Mouse (Mus musculus) urinary bladder, postnatal 14 days (tissue): ENCODE data around the gene Spata3.

Source experiments
- DNase-seq: peaks from one replicate; pipeline ENCODE4 v3.0.0; 2021; ENCODE audit warnings: low spot score

Spata3 gene

GRCm38 (mm10) chr1:86032273-86032987 is 15.8 kb downstream of the Spata3 start:
- DNase-seq: no peak

DNA sequence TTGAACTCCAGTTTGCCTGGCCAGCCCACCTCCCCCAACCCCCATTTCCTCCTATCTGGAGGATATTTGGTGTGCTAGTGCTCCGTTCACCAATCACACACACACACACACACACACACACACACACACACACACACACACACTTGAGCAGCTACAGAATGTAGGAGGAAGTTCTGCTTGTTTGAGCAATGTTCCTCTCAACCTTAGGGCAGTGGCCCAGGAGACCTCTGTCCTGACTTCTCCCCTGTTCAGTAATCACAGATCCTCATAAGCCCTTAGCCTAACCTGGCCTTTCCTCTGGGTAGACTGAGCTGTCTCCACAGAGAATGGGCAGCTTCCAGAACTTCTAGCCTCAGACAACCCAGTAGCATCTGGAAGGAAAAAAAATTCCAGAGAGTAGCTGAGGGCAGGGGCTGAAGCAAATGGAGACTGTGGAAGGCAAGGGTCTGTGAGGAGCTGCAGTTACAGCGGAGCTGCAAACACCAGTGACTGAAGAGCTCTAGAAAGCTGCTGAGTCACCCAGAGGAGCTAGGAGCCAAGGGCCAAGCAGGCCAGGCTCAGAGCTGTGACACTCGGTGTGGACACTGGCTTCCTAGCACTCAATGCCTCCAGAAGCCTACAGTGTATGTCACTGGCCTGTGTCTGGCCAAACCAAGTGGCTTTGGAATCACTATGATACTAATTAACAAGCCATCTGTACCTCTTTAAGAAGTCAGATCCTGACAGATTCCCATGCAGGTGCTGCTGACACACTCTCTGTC is 21.8 kb downstream of the Spata3 start:
- DNase-seq: no peak

GRCm38 (mm10) chr1:86040131-86040530 is 23.5 kb downstream of the Spata3 start:
- no peak for DNase-seq

DNA sequence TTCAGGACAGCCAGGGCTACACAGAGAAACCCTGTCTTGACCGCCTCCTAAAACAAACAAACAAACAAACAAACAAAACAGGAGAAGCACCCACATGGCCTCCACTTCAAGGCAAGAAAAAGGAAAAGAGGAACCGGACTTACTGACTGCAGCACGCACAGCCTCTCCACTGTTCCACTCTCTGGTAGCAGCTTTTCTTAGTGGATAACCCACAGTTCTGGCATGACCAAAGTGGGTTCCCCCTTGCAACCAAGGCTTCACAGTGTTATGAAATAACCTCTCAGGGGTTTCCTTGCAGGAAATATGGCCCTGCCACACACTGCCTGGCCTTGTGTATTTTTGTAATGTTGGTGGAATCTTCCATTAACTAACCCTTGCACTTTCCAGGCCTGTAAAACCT is 24.2 kb downstream of the Spata3 start:
- no peak for DNase-seq

DNA sequence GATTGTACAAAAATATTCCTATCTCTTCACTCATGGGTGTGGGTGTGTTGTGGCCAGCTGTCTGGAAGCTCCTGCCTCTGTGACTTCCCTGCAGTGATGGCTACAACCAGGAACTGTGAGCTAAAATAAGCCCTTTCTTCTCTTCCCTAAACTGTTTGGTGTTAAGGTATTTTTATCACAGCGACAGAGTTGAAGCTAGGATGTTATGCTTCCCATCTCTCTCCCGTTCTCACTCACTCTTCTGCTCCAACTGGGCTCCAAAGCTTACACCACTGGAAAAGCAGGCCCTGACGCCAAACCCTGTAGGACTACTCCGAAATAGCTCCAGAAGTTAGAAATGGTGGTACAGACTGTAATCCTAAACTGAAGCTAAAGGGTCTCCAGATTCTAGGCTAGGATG is 28.4 kb downstream of the Spata3 start:
- no peak for DNase-seq

DNA sequence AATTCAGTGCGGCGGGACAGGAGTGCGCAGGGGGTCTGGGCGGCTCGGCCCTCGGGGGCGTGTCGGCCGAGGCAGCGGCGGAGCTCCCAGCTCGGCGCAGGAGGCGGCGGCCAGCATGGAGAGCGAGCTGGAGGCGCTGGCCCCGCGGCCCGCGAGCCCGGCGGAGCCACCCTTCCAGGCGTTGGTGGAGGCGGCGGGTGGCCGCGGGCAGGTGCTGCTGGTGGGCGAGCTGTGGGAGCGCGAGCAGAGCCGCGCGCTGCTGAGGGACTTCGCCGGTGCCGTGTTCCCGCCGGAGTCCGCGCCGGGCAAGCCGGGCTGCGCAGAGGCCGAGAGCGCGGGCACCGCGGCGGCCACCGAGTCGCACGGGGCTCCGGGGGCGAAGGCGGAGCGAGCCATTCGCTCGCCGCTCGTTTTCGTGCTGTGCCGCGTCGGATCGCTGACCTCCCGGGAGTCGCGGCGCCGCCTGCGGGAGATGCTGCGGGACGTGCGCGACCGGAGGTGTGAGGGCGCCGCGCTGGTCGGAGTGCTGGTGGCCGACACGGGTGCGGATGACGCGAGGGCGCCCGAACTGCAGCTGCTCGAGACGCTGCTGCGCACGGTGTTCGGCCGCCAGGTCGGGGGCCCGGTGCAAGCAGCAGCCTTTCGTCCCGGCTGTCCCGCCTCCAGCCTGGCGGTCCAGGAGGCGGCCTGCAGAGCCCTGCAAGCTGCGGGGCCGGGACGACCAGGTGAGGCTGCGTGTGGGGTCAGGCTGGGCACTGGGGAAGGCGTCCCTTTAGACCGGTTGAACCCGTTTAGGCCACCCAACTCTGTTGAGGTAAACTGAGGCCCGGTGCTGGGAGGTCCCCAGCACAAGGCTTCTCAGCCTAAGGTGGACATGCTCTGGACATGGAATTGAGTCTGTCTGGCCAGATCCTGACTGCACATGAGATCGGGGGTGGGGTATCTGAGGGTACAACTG is 29.5 kb downstream of the Spata3 start, which contains the start of gene 2810459M11Rik:
Gene 2810459M11Rik (plus strand): TSS at position 16 of the 958 bp plus-strand sequence.
- DNase-seq: peak; percentile 25

DNA sequence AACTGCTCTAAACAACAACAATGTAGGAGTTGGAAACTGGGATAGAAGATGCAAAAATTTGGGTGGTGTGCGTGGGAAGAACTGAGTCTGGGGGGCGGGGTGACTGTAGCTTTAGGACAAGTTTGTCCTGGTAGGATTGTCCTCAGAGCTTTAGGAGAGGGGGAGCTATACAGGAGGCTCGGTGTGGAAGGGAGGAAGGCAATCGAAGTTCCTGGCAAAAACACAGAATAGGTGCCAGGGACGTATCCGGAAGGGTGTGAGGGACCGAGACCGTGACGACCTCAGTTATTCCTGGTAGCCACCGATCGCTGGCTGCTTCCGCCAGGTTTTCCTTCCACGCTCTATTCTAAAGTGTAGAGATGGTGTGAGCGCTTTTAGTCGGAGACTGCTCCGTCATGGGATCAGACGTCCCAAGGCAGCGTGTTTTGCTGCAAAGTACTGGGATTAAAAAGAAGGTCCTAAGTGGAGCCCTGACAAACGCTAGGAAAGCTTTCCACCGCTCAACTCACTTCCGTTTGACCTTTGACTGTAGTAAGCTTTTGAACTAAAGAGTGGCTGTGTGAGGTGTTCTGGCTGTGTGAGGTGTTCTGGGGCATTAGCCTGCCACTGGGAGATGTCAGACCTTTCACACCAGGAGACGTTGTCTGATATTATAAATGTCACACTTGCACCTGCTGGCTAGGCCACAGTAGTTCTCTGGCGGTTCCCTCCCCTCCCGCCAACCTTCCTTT is 30.4 kb downstream of the Spata3 start:
- no peak for DNase-seq

- no peak for DNase-seq
Measured at GRCm38 (mm10) chr1:86048231-86048630, 31.6 kb downstream of the Spata3 start.

- no peak for DNase-seq
Measured at GRCm38 (mm10) chr1:86048744-86049143, 32.1 kb downstream of the Spata3 start.

DNA sequence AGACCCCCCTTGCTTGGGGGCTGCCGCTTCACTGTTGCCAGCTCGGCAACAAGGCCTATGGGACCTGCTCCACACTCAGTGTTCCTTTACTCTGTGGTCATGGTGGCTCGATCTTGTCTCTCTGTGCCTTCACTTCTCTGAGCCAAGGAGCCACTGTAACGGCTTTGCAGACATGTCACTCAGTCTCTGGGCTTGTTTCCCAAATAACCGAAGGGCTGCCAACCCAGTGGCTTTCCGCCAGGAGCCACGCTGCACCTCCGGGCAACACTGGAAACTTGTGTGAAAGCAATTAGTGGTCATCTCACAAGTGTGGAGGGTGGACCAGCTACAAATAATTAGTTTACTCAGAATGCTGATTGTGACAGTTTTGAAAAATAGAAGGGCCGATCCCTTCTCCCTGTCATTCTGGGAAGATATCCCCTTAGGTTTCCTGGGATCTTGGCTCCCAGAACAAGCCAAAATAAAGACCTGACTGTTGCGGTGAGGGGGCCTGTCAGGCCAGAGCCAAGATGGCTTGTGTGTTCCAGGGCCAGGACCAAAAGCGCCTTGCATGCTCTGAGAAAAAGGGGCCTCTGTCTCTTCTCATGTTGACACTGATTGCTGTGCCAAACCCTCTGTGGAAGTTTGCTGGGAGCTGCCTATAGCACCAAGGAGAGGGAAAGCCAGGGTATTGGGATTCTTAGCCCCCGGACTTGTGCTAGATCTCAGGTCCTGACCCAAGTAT is 36.7 kb downstream of the Spata3 start:
- DNase-seq: no peak

GRCm38 (mm10) chr1:86054943-86055342 is 38.3 kb downstream of the Spata3 start:
- DNase-seq: no peak

DNA sequence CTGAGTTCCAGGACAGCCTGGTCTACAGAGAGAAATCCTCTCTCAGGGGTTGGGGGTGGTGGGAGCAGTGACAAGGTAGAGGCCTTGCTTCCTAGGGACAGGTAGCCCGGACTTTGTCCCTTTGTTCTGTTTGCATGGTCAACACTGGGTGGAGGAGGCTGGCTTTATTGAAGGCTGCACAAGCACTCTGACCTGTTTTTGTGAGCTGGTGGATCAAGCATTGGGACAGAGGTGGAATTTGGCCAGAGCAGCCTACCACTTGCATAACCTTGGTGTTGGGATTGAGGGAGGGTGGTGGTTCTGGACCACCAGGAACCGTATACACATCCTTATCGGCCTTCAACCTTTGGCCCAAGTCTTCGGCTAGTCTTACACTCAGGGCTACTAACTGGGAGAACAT is 39.7 kb downstream of the Spata3 start:
- DNase-seq: no peak

GRCm38 (mm10) chr1:86058856-86059769 is 42.5 kb downstream of the Spata3 start:
- DNase-seq: peak; percentile 97

DNA sequence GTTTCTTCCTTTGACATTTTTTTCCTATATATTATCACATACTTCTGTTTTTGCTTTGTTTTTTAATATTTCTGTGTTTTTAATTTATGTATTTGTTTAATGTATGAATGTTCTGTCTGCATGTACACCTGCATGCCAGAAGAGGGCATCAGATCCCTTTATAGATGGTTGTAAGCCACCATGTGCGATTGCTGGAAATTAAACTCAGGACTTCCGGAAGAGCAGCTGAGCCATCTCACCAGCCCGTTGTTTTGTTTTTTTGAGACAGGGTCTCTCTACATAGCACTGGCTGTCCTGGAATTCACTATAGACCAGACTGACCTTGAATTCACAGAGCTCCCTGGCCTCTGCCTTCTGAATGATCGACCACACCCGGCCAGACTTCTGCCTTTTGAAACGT is 45.9 kb downstream of the Spata3 start:
- DNase-seq: no peak

DNA sequence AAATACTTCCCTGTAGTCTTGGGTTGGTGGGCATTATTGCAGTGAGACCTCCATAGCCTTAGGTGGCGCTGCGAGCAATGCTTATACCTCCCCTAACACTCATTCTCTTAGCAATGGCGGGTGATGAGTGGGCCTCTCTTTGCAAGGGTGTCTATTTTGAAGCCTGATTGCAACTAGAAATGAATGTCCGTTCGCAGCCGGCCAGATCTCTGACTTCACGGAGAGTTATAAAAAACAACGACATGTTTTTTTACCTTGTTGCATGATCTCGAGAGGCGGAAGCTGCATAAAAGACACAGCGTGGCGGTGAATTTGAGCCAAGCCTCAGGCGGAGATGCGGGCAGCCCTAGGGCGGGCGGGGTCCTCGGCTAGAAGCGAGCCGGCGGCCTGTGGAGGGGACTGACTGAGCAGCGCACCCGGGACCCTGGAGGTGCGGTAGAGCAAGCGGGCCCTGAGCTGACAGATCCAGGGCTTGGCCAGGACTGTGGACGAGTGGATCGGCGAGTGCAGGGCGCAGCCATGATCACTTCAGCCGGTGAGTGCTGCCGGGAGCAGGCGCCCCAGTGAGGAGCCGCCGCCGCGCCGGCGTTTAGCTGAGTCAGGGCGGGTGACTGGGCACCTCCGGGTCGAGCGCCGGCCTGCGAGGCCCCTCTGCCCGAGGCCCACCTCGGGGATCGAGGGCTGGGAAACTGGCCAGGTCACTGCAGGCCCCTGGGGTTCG is 47.8 kb downstream of the Spata3 start, which contains the start of gene Psmd1:
Gene Psmd1 (plus strand): TSS at position 117 of the 721 bp plus-strand sequence.
- DNase-seq: peak; percentile 87

- DNase-seq: no peak
Measured at GRCm38 (mm10) chr1:86076565-86076964, 59.9 kb downstream of the Spata3 start.
